Mouse (Mus musculus): Measurements from ENCODE around the gene Bin2.
"Not testable (repeated sequence)": the region's sequence is repeated elsewhere in the genome, so short reads cannot be mapped to it uniquely, and the experiment has no call there.

The Bin2 gene

DNA sequence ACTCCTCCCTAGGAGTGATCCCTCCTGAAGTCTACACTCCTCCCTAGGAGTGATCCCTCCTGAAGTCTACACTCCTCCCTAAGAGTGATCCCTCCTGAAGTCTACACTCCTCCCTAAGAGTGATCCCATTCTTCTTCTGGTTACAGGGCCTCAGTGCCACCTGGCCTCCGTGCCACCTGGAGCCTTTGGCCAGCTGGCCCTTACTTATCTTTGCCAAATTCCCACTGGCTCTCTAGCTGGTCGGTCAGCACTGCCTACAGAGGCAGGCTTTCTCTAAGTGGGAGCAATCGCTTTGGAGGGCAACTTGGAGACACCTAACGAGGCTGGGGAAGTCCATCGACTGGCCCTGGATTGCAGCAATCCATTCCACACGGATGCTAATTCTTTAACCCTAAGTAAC, 23.2 kb downstream of the Bin2 start:
- DNase-seq (ENCODE audit: low read depth): no peak

DNA sequence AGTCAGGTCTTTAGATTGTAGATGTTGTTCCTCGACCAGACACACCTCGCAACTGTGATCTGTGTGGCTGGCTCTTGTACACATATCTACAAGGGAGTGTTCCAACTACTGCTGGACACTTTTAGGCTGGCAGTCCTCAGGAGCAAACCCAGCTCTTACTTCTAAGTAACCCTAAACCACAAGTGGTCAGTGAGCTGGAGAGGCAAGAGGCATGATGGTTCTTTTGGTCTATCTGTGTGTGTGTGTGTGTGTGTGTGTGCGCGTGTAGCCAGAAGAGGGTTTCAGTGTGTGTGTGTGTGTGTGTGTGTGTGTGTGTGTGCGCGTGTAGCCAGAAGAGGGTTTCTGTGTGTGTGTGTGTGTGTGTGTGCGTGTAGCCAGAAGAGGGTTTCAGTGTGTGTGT, 26.9 kb downstream of the Bin2 start:
- DNase-seq (ENCODE audit: low read depth): no peak

DNA sequence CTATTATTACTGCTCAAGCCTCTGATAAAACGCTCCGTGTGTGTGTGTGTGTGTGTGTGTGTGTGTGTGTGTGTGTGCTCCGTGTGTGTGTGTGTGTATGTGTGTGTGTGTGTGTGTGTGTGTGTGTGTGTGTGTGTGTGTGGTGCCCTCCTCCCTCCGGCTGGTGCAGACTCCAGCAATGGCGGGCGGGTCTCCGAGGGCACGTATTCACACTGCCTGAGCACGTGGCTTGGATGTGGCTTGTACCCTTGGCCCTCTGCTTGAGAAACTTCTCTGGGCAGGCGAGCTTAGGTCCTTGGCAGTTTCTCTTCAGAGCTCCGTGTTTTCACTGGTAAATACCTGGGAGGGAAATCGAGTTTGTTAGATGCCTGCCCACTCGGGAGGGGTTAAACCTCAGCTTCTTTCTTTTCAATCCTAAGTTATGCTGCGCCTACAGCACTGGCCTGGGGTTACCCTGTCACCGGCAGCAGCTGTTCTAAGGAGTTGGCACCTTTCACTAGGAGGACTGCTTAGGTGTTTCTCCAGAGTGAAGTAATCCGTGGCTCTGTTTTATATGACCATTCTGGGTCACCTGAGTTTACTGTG, 28.0 kb downstream of the Bin2 start:
- peak; percentile 17 for DNase-seq (ENCODE audit: low read depth)

DNA sequence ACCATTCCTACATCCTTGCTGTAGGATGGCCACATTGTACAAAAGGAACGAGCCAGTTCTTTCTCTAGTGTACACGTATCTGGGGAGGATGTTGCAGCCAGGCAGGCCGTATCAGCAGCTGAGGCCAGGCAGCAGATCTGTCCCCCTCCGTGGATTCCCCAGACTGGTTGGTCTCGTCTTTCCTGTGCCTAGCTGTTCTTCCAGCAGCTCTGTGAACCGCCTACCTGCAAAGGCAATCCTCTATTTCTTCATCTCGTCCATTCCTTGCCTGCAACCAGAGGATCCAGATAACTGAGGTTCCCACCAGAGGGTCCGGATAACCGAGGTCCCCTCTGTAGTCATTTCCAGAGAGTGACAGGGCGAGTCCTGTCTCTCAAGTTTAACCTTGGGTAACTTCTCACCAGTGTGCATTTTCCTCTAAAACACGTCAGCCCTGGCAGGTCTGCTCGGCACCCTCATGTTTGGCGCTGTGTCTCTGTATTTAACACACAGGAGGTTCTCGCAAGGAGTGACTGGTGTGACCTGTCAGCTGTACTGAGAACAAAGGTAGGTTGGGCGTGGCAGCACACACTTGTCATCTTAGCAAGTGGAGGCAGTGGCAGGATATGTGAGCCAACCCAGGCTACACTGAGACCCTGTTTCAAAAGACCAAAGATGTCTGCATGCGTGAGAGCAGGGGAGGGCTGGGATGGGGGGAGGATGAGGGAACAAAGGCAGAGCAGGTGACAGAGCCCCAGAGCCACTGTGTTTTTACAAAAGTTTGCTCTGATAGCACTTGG, 29.2 kb downstream of the Bin2 start:
- DNase-seq (ENCODE audit: low read depth): no peak

DNA sequence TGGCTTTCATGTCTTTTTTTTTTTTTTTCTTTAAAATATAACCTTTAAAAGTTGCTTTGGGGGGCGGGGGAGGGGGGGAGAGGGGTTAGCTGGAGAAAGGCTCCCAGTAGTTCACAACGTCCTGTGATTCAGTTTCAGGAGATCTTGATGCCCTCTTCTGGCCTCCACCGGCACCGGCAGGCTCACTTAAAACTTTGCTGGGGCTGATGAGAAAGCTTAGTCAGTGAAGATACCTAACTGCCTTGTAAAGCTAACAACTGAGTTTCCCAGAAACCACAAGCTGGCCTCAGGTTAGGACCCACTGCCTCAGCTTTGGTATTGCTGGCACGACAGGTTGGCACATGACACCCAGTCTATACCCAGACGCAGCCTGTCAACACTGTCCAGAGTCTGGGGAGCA, 31.7 kb downstream of the Bin2 start:
- DNase-seq (ENCODE audit: low read depth): no peak

DNA sequence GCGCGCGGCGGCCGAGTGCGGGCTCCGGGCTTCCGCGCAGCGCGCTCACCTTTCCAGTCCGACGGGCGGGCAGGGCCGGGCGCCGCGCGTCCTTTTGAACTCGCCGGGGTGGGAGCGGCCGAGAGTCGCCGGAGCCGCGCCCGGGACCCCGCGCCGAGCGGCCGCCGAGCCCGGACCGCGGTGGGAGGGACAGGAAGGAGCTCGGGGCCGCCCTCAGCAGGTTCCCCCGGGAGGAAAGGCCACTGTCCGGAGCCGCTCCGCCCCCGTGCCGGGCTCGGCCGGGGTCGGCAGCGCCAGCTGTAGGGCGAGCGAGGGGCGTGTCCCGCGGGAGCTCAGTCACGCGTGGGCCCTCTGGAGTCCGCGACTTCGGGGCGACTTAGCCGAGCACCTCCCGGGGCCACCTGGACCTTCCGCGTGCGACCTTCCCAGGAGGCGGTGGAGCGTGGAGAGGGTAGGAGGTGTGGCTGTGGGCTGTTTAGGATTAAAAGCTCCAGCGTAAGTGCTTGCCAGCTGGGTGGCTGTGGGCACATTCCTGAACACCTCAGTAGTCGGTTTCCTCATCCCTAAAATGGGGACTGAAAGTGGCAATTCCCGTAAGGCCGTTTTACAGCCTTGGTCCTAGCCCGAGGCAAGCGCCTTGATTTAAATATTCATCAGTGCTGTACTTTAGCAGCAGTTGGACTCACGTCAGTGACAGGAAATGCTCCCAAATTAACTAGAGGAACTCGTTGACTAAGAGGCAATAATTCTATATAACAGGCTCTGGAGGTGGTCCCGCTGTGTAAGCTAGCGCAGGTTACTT, 32.5 kb downstream of the Bin2 start, which contains the start of gene Smagp:
TSS of gene Smagp (minus strand) at position 241 of the 802 bp plus-strand sequence.
- DNase-seq (ENCODE audit: low read depth): no peak

DNA sequence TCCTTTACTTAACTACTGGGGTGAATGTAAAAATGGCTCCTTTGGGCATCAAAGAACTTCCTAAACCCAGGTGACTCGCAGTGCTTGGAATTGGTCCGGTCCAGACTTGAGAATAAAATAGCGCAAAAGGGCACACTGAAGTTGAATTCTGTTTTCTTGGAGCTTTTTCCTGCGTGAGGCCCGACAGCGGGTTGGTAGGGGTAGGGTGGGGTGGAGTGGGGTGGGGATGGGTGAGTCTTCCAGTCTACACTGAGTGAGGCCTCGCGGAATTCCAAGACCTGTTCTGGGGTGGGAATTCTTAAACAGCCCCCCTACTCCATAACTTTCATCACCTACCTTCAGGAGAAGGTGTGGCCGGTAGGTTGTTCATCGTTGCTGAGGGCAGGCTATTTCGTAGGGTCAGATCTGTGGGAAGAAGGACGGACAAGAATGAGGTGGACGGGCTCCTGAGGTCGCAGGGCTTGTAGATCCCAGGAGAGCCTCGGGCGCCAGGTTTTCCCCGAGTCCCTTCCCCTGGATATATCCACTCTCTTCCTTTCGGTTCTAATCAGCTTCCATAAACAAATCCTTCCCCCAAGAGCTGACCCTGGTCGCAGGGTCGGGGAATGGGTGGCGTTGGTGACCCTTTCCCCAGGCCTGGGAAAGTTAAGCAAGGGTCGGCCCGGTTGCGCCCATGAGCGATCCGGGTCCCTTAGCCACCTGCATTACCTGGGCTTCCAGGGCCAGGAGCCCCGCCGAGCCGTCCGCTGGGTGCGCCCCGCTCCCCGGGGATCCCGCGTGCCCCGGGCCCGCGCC, 33.3 kb downstream of the Bin2 start:
- no peak for DNase-seq (ENCODE audit: low read depth)

DNA sequence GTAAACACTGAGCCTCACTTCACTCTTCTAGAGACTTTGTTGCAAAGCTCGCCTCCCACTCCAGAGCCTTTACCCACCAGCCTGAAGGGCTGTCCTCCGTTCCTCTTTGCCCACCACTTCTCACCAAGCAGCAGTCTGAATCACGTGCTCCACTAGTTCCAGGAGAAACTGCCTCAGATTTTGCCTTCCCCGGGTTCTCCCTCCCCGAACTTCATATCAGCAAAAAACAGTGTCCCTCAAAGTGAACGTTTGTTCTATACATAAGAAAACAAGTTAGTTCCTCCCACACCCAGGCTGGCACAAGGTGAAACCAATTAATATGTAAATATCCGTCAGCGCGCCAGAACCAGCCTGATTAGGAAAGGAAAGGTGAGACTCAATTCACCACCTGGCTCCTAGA, 34.1 kb downstream of the Bin2 start:
- DNase-seq (ENCODE audit: low read depth): no peak

DNA sequence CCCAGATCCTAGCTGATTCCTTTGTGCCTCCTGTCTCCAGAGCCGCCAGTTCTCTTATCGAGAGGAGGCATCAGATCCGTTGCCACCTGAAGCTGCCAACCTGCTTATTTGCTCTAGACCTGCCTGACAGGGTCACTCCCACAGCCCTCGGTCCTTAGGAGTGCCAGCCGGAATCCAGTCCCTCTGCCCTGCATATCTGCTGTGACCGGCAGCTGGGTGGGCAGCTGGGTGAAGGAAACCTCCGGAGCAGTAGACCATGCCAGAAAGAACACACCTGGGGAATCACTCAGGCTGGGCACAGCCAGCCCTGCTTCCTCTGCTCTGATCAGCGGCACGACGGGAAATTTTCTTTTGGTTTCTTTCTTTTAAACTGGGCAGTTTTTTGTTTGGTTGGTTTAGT, 36.0 kb downstream of the Bin2 start:
- no peak for DNase-seq (ENCODE audit: low read depth)

DNA sequence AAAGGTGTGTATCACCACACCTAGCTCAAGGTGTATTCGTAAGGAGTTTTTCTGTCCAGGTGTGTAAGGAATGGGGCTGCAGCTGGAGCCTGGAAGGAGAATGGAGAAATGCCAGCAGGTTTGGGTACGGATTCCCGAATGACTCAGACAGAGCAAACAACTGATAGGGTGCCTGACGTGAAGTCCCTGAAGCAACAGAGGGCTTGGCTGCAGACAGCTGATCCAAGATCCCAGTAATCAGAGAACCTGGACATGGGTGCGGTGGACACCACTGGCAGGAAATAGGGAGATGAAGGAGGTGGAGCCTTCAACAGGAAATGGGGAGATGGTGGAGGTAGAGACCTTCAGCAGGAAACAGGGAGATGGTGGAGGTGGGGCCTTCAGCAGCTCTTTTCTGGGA, 37.0 kb downstream of the Bin2 start:
- no peak for DNase-seq (ENCODE audit: low read depth)

DNA sequence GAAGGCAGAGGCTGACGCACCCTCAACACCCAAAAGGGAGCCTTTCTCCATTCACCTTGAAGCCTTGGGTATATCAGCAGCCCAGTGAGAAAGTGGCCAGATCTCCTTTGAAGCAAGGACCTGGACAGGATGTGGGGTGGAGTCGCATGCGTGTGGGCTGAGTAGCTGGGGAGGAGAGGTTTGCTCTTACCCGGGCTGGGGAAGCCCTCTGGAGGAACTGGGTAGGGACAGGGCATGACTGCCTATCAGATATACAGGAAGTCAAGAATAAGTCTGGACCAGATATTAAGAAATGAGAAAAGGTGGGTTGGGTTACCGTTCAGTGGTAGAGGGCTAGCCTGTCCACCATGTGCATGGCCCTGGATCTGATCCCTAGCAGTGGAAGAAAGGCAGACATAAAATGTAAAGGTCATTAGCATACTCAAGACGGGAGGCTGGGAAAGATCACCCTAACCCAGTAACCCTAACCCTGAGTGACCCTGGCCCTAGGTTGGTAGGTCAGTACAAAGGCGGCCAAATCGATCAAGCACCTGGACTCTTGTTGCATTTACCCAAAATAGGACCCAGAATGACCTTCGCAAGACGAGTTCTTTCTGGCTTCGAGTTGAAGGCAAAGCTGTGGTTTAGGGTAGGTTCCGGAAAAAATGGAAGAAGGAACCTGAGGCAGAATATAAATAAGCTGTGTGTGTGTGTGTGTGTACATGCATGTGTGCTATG, 37.7 kb downstream of the Bin2 start:
- no peak for DNase-seq (ENCODE audit: low read depth)

DNA sequence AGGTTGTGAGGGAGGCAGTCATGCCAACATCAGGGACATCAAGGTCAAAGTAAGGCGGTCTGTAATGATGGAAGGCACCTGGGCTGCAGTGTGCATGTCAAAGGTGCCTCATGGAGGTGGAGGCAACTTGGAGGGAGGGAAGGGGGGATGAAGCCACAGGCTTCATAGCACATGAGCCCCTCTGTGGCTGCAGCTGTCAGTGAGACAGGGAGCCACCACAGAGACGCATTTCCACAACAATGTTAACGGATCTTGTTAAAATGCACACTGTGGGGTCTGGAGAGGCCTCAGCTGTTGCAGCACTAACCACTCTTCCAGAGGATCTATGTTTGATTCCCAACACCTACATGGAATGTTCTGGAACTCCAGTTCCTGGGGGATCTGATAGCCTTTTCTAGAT, 39.2 kb downstream of the Bin2 start:
- no peak for DNase-seq (ENCODE audit: low read depth)

DNA sequence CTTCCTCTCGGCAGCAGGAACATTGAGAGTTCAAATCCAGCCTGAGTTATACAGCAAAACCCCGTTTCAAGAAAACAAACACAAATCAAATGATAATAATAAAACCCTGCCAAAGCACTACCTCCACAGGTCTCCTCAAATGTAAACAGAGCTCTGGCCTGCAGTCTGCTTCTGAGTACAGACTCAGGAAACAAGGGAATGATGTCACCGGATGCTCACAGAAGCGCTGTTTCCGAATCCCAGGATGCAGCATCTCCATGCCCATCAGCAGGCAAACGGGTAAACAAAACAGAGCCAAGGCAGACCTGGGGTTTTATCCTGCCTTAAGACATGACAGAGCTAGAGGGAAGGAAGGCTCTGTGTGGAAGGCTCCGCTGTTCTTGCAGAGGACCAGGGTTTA, 40.6 kb downstream of the Bin2 start:
- DNase-seq (ENCODE audit: low read depth): no peak

DNA sequence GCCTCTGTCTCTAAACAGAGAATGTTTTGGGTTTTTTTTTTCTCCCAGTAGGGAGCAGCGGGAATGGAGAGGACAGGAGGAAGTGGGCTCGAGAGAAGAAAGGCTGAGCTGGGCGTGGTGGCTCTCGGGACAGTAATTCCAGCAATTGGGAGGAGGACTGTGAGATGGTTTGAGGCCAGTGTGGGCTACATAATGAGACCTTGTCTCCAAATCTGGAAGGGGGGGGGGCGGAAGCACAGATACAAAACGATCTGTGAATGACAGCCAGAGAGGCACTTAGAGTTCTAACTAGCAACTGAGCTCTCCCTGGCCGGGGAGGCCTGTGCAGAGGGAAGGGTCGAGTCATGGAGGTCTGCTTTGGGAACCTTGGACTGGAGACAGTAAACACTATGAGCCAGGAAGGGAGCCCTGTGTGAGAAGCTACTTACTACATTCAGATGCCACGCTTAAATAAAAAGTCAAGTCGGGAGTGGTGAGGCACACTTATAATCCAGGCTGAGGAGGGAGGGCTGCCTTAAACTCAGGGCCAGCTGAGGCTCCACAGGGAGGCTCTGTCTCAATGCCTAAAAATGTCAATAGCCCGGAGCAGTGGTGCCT, 41.5 kb downstream of the Bin2 start:
- no peak for DNase-seq (ENCODE audit: low read depth)

DNA sequence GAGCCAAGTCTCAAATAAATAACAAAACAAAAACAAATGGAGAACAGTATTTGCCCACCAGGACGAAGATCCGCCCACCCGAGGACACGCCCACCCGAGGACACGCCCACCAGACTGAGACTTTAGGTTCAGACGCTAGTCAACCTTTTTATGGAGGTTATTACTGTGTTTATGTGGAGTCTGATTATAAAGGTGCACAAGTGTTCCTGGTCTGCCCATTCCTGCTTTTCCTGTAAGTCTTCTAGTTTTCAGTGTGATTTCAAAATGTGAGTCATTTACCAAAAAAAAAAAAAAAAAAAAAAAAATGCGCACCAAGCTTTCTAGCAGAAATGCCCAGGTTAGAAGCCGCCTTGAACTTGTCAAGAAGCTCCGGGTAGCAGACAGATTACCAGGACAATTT, 42.1 kb downstream of the Bin2 start:
- no peak for DNase-seq (ENCODE audit: low read depth)

DNA sequence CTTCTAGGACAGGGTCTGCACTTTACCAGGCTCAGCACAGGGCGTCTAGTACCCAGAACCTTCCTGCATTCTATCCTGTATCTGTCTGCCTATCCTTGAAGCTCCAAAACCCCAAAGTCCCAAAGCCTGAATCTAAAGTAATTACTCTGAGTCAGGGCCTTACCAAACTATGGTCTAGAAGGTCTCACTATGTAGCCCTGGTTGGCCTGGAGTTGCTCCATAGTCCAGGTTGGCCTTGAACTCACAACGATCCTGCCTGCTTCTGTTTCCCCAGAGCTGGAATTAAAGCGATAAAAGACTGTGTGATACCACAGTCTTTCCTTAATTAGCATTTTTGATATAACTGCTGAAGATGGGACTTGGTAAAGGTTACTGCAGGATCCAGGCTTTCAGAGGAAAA, 44.9 kb downstream of the Bin2 start:
- DNase-seq (ENCODE audit: low read depth): no peak

DNA sequence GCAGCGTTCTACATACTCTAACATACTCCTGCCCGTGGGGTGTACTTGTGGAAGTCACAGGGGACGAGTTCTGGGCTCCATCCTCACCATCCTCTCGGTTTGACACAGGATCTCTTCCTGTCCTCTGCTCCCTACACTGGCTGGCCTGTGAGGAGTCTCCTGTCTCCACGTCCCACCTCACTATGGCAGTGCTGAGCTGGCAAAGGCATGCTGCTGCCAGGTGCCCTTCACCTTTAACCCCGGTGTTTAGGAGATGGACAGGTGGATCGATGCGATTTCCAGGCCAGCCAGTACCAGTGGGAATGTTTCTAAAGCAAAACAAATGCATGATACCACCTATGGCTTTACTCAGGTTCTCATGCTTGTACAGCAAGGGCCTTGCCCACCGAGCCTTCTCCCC, 45.6 kb downstream of the Bin2 start:
- no peak for DNase-seq (ENCODE audit: low read depth)

DNA sequence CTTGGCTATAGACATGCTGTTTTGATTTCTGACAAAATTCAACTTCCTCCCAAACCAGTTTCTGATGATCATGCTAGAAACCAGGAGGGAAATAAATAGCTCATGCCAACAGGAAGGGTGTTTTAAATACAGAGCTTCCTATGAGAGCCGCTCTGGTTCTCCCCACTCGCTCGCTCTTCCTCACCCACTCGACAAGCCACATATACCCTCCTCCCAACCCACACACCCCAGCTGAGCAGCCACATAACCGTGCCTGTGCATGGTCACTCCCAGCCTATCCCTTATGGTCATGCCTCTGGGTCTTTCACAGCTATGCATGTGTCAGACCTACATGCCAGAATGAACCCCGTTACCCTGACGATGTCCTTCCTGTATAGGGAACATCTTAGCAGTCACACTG, 47.2 kb downstream of the Bin2 start:
- no peak for DNase-seq (ENCODE audit: low read depth)

DNA sequence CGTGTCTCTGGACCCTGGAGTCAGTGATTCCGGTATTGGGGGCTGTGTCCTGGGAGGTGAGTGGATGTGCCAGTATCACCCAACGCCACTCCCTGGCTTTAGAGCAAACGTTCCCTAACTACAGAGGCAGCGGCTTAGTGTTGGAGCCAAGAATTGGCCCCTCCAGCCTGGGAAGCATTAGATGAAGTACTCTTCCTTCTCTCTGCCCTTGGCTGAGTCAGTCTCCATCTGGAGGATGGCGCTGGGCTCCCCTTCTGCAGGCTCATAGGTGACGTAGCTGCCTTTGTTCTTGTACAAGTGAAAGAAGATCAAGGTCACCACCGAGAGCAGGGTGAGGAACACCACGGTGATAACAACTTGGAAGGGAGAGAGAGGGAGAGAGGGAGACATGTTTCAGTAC, 47.7 kb downstream of the Bin2 start:
- not testable (repeated sequence) for DNase-seq (ENCODE audit: low read depth)

DNA sequence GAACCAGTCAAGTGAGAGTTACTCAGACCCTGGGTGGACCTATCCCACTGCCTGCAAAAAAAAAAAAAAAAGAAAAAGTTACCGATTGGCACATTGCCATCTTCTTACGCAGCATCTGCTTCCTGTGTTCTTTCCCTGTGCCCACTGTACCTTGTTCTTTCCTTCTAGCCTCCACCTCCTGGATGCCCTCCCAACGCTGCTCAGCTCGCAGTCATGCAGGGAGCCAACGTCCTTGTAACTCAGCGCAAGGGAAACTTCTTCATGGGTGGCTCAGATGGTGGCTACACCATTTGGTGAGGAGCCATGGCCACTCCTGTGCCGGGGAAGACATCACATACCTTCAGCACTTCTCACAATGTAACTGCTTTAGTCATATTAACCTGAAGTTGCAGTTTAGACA, 50.2 kb downstream of the Bin2 start:
- no peak for DNase-seq (ENCODE audit: low read depth)

DNA sequence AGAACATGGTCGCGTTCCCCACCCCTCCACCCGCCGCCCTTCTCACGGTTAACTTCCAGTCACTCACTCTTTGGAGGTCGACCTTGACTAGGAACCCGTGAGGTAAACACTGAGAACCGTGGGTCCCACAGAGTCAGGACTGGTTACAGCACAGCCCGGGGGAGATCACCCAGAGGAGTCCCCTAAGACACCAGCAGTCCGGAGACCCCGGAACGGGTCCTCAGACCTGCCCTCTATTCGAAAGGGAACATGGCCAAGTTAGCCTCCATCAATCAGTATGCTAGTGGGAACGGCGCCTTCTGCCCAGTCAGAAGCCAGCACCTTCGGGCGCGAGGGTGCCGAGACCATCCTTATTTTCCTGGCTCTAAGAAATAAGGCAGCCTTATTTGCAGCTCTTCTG, 53.1 kb downstream of the Bin2 start:
- no peak for DNase-seq (ENCODE audit: low read depth)
